Mouse (Mus musculus) forebrain, embryonic 14.5 days (tissue): ENCODE results near the gene Tmem242. TPM values are rescaled to one million over a fixed set of nuclear protein-coding genes. Genes with fewer than 3 reads are reported as not detected.

Experiments used
- ATAC-seq: fragments of 200-750 bp; cut with Nextera tagmentation; 2 replicates; pipeline ENCODE4 v1.8.0; 2017; ENCODE audit warnings: mild to moderate bottlenecking, moderate library complexity
- DNase-seq: peaks from one replicate; pipeline ENCODE4 v3.0.0-alpha.2; 2015; ENCODE audit warnings: low spot score
- H3K27ac ChIP-seq: fragments of 300-500 bp; sonication (generic); 2 replicates; pipeline ENCODE4 v1.5.1; 2014; ENCODE audit warnings: low read depth, mild to moderate bottlenecking, control low read depth, low read length, moderate library complexity
- H3K27me3 ChIP-seq: fragments of 300-500 bp; sonication (generic); replicated peaks from 2 replicates; pipeline ENCODE4 v1.6.1; 2014; ENCODE audit warnings: low read length, control low read depth, mixed read lengths; ENCODE audit not compliant: control insufficient read depth, insufficient read depth
- H3K36me3 ChIP-seq: fragments of 300-500 bp; sonication (generic); 2 replicates; pipeline ENCODE4 v1.6.1; 2014; ENCODE audit warnings: low read length, control low read depth; ENCODE audit not compliant: control insufficient read depth, insufficient read depth
- H3K4me1 ChIP-seq: fragments of 300-500 bp; sonication (generic); 2 replicates; pipeline ENCODE4 v1.6.1; 2014; ENCODE audit warnings: antibody characterized with exemption, low read length, control low read depth; ENCODE audit not compliant: control insufficient read depth, insufficient read depth
- H3K4me2 ChIP-seq: fragments of 300-500 bp; sonication (generic); 2 replicates; pipeline ENCODE4 v1.6.1; 2014; ENCODE audit warnings: mild to moderate bottlenecking, control low read depth, low read length
- H3K4me3 ChIP-seq: fragments of 300-500 bp; sonication (generic); 2 replicates; pipeline ENCODE4 v1.5.1; 2014; ENCODE audit warnings: low read depth, low read length, control low read depth
- H3K9ac ChIP-seq: fragments of 300-500 bp; sonication (generic); 2 replicates; pipeline ENCODE4 v1.6.1; 2014; ENCODE audit warnings: mild to moderate bottlenecking, low read length, control low read depth, moderate library complexity
- H3K9me3 ChIP-seq: fragments of 300-500 bp; sonication (generic); replicated peaks from 2 replicates; pipeline ENCODE4 v1.6.1; 2016; ENCODE audit warnings: low read length, control low read depth, mixed read lengths; ENCODE audit not compliant: control insufficient read depth
- WGBS: fragments of 180-500 bp; shearing (Covaris S2); extraction: QIAGEN DNeasy Blood & Tissue Kit; methylation state at CpG from one replicate; pipeline ENCODE4 v1.1.7; 2014; 5-methylcytosine and 5-hydroxymethylcytosine counted together
- polyA plus RNA-seq: library from polyadenylated mRNA; unstranded; fragments of >200 nt; fragmentation: Nextera tagmentation; extraction: Ambion mirVana; gene quantifications from 2 replicates; pipeline ENCODE4 v1.2.1, GENCODE M21; 2014

Gene Tmem242
- polyA plus RNA-seq, 1 experiment from 2014 or later: 124 TPM

DNA sequence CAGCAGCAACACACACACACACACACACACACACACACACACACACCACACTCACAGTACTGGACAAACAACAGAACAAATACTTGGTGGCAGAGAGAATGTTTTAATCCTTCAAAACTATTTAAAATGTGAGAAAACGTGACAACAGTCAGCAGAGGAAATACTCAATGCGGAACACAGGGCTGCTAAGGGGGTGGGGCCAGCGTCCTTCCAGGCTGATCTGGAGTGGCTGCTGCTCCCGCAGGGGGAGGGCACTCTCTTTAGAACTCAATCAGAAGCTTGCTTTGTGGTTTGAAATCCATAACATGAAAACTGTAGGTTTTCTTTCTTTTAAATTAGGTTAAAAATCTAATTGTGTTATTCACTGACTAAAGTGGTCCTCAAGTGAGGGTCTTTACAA is 18.2 kb downstream of the Tmem242 start:
- Histone ChIP-seq H3K4me2 (no peak overlapping the region), H3K9me3 (no peaks in the 10 kb centered on the region), H3K27me3 (no peaks in the 10 kb centered on the region), H3K4me1 (no peaks in the 10 kb centered on the region), H3K36me3 (peaks cover 18% of the 10 kb centered on the region; the same call in 1 of the 2 replicates), H3K27ac (no peak overlapping the region), H3K4me3 (no peak overlapping the region), H3K9ac (no peak overlapping the region)
- WGBS: 54% methylated on average over 4 of the region's 4 CpGs
- no peak for DNase-seq
- ATAC-seq: no peak

DNA sequence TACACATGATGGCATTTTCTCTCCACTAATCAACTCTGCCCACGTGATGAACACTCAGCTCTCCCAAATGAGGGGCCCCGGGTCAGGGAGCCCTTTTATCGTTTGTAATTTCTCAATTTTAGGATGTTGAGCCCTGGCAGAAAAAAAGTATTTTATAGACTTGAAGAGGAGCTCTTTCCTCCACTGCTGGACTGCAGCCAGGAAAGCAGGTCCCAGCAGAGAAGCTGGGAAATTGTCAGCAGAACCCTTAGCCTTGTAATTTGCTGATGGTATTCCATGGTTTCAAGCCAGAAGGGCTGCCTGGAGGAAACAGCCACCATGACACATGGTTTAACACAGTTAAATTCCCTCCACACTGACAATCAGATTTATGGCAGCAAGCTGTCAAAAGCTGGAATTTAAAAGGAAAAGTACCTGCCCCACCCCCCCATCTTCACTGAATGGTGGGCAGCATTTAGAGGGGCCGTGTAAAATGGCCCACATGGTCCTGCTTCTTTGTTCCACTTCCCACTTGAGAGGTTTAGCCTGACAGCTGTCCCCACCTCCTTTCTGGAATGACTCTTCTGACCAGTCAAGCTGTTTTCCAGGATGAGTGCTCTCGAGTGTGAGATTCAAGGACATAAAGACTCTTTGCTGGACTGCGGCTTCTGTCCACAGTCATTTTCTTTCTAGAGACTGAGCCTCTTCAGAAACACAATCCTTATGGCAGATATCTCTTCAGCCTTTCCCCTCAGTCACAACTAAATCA is 20.1 kb downstream of the Tmem242 start:
- Histone ChIP-seq H3K27me3 (no peaks in the 10 kb centered on the region), H3K36me3 (peaks cover 18% of the 10 kb centered on the region; the same call in 1 of the 2 replicates), H3K27ac (no peak overlapping the region), H3K4me1 (no peaks in the 10 kb centered on the region), H3K9ac (no peak overlapping the region), H3K4me2 (no peak overlapping the region), H3K4me3 (no peak overlapping the region), H3K9me3 (no peaks in the 10 kb centered on the region)
- WGBS: 81% methylated on average over 6 of the region's 6 CpGs
- no peak for ATAC-seq
- no peak for DNase-seq

DNA sequence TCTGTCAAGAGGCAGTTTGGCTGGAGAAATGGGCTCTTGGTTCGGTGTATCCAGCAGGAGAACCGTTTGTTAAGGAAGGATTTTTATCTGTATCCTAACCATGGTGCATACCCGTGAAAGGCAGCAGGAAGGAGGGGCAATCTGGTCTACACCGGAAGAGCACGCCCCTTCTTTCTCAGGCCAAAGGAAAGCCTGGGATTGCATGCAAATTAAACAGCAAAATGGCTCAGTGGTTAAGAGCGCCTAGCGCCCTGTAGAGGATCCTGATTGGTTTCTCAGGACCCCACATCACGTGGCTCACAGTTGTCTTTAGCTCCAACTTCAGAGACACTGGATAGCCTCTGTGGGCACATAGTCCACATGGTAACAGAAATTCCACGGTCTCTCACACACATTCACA is 21.0 kb downstream of the Tmem242 start:
- WGBS: 87% methylated on average over 9 of the region's 9 CpGs
- no peak for ATAC-seq
- no peaks in the 10 kb centered on the region for H3K4me1 ChIP-seq
- no peak overlapping the region for H3K9ac ChIP-seq
- no peak overlapping the region for H3K4me3 ChIP-seq
- H3K27ac ChIP-seq: no peak overlapping the region
- no peaks in the 10 kb centered on the region for H3K27me3 ChIP-seq
- no peak overlapping the region for H3K4me2 ChIP-seq
- peaks cover 18% of the 10 kb centered on the region; the same call in 1 of the 2 replicates for H3K36me3 ChIP-seq
- H3K9me3 ChIP-seq: no peaks in the 10 kb centered on the region
- no peak for DNase-seq

DNA sequence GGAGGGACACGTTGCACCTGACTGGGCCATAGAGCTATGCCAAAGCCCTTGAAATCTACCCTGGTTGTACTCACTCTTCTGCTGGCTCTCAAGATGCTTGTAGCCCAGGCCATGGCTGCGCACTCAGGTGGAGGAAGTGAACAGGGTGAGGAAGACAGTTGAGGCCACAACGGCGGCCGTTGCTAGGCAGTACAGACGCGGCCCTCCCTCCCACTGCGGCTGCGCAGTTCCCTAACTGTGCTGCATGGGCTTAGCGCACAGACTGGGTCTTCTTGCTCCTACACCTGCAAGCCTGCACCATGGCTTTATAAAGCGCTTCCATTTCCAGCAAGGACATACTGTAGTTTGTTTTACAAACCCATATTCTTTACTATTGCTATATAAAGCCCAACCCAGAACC is 21.5 kb downstream of the Tmem242 start, which contains the start of gene Ldhal6b:
Gene Ldhal6b (minus strand): TSS at position 223 of the 400 bp plus-strand sequence.
- WGBS: 97% methylated on average over 11 of the region's 11 CpGs

DNA sequence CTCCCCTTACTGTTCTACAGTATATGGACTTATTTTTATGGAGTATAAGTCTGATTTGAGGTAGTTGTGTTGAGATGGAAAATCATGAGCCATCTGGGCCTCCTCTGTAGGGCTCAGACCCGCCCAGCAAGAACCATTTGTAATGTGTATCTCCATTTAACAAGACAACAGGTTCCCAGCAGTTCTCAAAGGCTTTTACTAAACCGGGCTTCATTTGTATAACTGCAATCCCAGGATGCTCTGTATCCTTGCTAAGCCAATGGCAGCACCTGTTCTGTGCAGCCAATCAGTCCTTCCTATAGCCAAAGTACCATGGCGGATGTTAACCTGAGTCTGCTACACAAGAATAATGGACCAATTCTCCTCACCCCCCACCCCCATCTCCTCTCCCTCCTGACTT is 23.5 kb downstream of the Tmem242 start:
- Histone ChIP-seq H3K27me3 (no peaks in the 10 kb centered on the region), H3K4me2 (no peak overlapping the region), H3K9me3 (no peaks in the 10 kb centered on the region), H3K9ac (no peak overlapping the region), H3K4me1 (no peaks in the 10 kb centered on the region), H3K36me3 (peaks cover 18% of the 10 kb centered on the region; the same call in 1 of the 2 replicates), H3K27ac (no peak overlapping the region), H3K4me3 (no peak overlapping the region)
- no peak for ATAC-seq
- DNase-seq: no peak
- 90% methylated on average over 3 of the region's 3 CpGs for WGBS

More for the DNA sequence above, 21.5 kb downstream of the Tmem242 start, which contains the start of gene Ldhal6b:
- DNase-seq: no peak
- peaks cover 18% of the 10 kb centered on the region; the same call in 1 of the 2 replicates for H3K36me3 ChIP-seq
- no peak for ATAC-seq
- H3K27me3 ChIP-seq: no peaks in the 10 kb centered on the region
- no peak within 1 kb of the TSS for H3K9ac ChIP-seq
- H3K9me3 ChIP-seq: no peaks in the 10 kb centered on the region
- H3K4me2 ChIP-seq: no peak within 1 kb of the TSS
- H3K4me1 ChIP-seq: no peaks in the 10 kb centered on the region
- no peak within 1 kb of the TSS for H3K27ac ChIP-seq
- H3K4me3 ChIP-seq: no peak within 1 kb of the TSS

DNA sequence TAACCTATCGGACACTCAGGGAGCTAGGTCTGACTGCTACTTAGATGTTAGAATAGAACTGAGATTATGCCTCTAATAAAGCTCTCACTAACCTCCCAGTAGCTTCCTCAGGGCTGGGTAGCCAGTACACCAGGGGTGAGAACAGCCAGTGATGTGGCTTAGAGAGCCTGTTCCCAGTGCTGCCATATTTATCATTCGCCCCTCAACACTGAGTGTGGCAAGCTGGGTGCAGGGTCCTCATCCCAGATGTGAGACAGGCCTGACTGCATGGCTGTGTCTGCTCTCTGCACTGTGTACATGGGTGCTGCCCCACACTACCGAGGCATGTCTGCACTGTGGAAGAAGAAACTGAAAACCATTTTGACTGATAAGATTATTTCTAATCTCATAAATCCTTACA is 26.0 kb downstream of the Tmem242 start:
- no peak for ATAC-seq
- no peaks in the 10 kb centered on the region for H3K27me3 ChIP-seq
- H3K27ac ChIP-seq: no peak overlapping the region
- H3K4me2 ChIP-seq: no peak overlapping the region
- H3K4me1 ChIP-seq: no peaks in the 10 kb centered on the region
- 95% methylated on average over 3 of the region's 3 CpGs for WGBS
- no peaks in the 10 kb centered on the region for H3K9me3 ChIP-seq
- no peak for DNase-seq
- peaks cover 26% of the 10 kb centered on the region for H3K36me3 ChIP-seq
- no peak overlapping the region for H3K9ac ChIP-seq
- H3K4me3 ChIP-seq: no peak overlapping the region

DNA sequence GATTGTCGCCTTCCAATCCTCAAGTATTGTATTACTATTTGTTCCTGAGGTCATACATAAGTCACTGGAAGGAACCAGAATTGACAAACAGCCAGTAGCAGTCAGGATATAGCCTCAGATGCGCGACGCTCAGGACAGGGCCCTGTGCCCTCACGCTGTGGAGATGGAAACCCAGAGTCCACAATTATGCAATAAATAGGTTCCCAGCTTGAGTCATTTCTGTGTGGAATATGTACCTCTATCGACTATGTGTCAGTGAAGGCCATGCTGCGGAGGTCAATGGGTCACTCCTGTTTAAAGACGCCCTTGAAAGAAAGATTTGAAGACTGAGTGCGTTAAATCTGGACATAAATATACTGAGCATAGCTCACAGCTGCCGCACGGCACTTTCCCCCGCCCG is 26.7 kb downstream of the Tmem242 start:
- ATAC-seq (no peak), DNase-seq (no peak)
- H3K9me3 ChIP-seq: no peaks in the 10 kb centered on the region
- no peaks in the 10 kb centered on the region for H3K27me3 ChIP-seq
- H3K27ac ChIP-seq: no peak overlapping the region
- H3K4me1 ChIP-seq: no peaks in the 10 kb centered on the region
- 94% methylated on average over 13 of the region's 13 CpGs for WGBS
- peaks cover 25% of the 10 kb centered on the region for H3K36me3 ChIP-seq
- H3K9ac ChIP-seq: no peak overlapping the region
- H3K4me3 ChIP-seq: no peak overlapping the region
- no peak overlapping the region for H3K4me2 ChIP-seq

DNA sequence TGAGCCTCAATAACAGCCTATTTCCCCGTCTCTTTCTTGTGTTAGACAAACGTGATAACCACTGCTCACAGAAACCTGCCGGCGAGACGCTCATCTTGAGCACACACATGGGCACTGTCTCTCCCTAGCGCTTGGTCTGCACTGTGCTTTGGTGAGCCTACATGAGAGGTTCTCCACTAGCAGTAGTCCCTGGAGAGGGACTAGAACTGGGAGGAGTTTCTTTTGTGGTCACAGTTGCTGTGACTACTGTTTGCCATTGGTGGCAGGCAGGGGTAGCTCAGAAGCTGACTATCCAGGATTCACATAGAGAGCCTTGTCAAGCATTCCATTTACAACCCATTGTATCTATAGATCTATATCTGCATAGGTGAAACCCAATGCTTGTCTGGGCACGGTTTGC is 27.3 kb downstream of the Tmem242 start:
- no peak overlapping the region for H3K4me3 ChIP-seq
- H3K36me3 ChIP-seq: peaks cover 19% of the 10 kb centered on the region
- DNase-seq: no peak
- H3K27me3 ChIP-seq: no peaks in the 10 kb centered on the region
- no peak overlapping the region for H3K4me2 ChIP-seq
- H3K9me3 ChIP-seq: no peaks in the 10 kb centered on the region
- ATAC-seq: no peak
- no peak overlapping the region for H3K9ac ChIP-seq
- no peaks in the 10 kb centered on the region for H3K4me1 ChIP-seq
- WGBS: 94% methylated on average over 7 of the region's 7 CpGs
- H3K27ac ChIP-seq: no peak overlapping the region

DNA sequence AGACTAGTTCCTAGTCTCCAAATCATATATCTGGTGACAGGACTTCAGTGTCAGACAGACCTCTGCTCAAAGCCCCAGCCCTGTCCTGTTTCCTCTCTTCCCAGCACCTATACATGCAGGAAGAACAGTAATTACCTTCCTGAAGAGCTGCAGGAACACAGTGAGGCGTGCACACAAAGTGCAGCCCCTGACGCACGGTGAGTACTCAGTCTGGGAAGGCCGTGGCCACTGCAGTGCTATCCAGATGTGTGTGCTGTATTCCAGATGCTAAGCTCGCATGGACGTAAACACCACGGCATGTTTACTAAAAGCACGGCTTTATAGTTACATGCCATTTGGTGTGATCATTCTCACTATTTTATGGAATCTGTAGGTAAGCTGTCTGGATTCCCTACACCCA is 27.8 kb downstream of the Tmem242 start:
- ATAC-seq (no peak), DNase-seq (no peak)
- peaks cover 14% of the 10 kb centered on the region for H3K36me3 ChIP-seq
- WGBS: 98% methylated on average over 8 of the region's 8 CpGs
- H3K27me3 ChIP-seq: no peaks in the 10 kb centered on the region
- no peak overlapping the region for H3K27ac ChIP-seq
- H3K4me3 ChIP-seq: no peak overlapping the region
- no peak overlapping the region for H3K9ac ChIP-seq
- H3K4me1 ChIP-seq: no peaks in the 10 kb centered on the region
- H3K4me2 ChIP-seq: no peak overlapping the region
- no peaks in the 10 kb centered on the region for H3K9me3 ChIP-seq
